Mouse (Mus musculus): Measurements from ENCODE around the gene Flywch1.
"Not testable (repeated sequence)": the region's sequence is repeated elsewhere in the genome, so short reads cannot be mapped to it uniquely, and the experiment has no call there.

Flywch1 gene

DNA sequence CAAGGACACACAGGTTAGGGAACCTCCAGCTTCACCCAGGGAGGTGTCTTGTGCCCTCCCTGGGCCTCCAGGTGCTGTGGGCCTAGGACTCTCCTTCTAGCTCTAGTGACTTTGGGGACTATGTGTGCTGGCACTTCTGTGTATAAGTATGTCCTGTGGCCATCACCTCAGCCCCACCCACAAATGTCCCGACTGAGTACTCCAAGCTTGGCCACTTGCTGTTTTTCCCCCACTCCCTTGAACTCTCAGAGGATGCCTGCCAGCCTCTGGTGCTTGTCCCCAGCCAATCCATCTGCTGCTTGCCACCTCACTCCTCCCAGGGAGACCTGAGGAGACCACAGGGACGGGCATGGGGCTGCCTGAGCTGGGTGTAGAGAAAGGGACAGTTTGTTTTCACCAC, 7.0 kb upstream of the Flywch1 start:
- DNase-seq (ENCODE audit: low spot score): no peak

DNA sequence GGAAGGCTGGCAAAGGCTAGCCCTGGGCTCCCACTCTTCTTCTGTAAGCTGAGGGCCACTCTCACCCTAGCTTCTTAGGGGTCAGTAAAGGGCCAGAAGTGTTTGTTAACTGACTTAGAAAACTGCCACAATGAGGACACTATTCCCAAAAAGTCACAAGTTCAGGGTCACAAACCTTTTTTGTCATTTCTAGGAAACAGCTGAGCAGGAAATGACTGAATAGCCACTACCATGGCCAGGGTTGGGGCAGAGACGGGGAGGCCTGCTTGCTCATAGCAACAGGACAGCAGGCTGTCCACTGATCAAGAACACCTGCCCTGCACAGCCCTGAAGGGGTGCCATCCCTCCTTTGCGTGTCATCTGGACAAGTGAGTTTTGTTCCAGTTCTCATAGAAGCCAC, 5.7 kb upstream of the Flywch1 start:
- DNase-seq (ENCODE audit: low spot score): no peak

DNA sequence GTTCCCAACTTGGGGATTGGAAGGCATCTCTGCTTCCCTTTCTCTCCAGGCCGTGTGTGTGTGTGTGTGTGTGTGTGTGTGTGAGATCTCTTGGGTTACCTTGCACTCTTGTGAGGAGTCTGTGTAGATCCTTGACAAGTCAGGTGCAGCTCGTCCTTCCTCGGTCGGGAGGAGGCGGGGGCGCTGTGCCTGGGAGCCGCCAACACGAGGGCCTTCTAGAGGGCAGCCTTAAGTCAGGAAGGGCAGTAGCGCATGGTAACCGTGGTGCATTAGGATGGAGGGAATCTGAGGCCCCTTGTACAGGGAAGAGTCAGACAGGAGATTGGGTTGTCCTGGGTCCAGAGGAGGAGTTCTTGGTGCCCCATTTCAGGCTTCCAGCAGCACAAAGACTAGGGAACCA, 4.8 kb upstream of the Flywch1 start:
- DNase-seq (ENCODE audit: low spot score): no peak

DNA sequence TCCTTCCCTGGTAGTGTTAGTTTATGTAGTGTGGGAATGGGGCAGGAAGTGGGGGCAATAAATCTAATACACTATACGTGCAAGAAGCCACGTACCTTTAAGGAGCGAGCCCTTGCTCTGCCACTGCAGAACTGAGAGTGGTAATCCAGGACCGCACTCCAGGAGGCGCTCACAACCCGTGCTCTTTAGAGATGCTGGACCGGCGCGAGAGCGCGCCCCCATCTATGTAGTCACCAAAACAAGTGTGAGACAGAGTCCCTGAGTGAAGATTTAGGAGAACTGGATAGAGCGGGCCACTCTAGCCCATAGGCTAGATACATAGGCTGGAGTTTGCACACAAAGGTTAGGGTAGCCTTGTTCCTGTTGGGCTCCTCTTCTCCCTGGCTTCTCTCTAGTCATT, 2.7 kb upstream of the Flywch1 start:
- no peak for DNase-seq (ENCODE audit: low spot score)

DNA sequence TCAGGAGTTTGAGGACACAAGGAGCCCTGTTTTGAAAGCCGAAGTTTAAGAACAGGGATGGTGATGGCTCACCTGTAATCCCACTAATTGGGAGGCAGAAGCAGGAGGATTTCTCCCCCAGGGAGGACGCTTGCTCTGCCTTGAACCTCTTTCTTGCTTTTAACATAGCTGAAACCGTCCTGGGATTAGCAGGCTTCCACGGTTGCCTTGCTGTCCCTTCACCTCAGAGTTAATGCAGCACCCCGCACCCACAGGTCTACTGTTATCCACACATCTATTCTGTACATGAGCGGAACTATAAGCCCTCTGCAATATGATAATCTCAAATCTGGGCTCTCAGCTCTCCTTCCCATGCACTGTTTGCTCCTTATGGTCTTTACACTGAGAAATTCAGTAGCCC, 2.3 kb upstream of the Flywch1 start:
- no peak for DNase-seq (ENCODE audit: low spot score)

DNA sequence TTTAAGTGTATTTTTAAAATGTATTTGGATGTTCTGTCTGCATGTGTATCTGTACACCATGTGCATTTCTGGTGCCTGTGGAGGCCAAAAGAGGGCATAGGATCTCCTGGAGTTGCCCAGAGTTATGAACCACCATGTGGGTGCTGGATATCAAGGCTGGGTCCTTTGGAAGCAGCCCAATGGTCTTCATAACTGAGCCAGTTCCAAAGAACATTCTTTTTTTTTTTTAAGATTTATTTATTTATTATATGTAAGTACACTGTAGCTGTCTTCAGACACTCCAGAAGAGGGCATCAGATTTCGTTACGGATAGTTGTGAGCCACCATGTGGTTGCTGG, 786 bp upstream of the Flywch1 start:
- not testable (repeated sequence) for DNase-seq (ENCODE audit: low spot score)

DNA sequence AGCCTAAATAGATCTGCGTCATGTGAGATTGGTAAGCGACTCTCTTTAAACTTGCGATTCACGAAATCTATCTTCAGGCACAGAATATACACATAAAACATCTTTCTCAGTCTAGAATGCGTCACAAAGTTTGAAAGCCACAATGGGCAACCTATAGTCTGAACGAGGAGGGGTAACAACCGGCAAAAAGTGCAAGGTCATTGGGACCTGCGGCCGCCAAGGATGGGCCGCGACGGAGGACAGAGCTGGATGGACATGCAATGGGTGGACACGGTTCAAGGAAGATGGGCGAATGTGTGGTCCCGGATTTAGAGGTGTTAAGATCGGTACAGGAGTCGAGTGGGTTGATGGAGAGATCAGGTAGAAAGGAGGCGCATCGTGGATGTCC, 512 bp downstream of the Flywch1 start:
- peak; percentile 41 for DNase-seq (ENCODE audit: low spot score)

DNA sequence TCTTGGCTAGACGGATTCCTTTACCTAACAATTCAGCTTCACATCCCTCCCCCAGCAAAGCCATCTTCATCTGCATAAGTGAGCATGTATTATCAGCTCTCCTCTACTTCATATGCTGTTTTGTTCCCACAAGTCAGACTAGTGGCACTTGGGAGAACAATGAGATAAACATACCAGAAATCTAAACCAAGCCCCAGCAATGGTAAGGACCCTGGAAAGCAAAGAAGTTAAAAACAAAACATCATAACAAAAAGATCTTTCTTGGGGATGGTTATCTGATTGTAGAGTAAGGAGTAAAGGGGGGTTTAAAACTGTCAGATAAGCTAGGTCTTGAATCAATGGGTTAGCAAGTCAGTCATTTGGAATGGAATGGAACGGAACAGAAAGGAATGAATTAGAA, 909 bp downstream of the Flywch1 start:
- DNase-seq (ENCODE audit: low spot score): peak; percentile 24

DNA sequence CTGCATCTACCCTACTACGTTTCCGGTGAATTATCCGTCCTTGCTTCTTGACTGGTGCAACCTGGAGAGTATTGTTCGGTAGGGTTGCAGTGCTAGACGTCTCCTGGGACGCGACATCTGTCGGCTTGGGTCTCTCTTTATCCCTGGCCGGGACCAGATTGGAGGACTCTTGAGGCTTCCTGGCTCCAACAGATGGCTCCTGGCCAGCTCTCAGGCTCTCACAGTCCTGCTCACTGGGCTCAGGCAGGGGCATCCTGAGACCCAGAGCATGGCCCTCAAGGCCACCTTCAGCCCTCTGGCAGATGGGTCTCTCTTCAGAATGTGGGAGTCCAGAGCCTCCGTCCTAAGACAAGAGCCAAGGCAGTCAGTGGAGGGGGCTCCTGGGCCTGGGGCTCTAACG, 8.4 kb downstream of the Flywch1 start:
- no peak for DNase-seq (ENCODE audit: low spot score)

DNA sequence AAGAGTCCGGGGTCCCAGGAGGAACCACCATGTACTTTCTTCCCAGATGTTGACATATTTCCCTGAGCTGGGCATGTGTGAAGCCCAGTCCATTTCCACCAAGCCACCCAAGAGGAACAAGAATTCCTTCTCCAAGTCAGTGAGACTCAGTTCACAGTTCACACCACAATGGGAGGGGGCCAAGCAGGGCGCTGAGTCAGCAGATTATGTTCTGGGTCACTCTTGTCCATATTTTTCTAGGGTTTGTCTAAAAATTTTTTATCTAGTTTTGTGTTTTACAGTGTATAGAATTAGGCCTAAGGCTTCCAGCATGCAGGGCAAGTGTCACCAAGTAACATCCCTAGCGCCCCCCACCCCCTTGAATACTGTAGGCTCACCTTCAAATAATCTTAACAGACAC, 10.2 kb downstream of the Flywch1 start:
- no peak for DNase-seq (ENCODE audit: low spot score)

DNA sequence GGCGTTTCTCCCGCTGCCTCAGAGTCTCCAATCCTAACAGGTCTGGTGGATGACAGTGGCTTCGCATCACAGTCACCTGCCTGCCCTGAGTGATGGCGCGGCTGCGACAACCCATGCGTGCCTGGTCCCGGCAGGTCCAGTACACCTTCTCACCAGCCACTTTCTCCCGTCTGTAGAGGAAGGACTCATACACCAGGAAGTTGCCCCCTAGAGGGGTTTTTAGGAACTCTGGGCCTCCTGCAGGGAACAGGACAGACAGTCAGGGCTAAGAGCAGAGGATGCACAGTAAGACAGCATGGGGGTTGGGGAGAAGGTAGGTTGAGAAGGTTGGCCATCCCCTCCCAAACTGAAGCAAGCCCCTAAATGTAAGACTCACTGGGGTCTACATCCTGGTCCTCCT, 11.2 kb downstream of the Flywch1 start:
- DNase-seq (ENCODE audit: low spot score): no peak

DNA sequence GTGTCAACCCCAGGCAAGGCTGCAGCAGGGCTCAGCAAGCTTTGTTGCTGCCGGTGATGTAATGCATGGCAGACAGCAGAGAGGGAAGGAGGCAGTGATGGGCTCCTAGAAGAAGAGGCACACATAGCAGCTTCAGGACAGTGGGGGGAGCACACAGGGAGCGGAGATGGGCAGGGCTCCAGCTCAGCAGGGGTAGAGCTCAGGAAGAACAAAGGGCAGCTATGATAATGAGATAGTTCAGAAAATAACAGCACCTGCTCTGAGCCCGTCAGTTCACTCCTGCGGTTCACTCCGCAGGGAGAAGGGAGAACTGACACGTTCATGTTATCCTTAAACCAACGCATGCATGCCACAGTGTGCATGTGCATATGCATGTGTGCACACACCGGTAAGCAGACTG, 12.6 kb downstream of the Flywch1 start:
- DNase-seq (ENCODE audit: low spot score): no peak

DNA sequence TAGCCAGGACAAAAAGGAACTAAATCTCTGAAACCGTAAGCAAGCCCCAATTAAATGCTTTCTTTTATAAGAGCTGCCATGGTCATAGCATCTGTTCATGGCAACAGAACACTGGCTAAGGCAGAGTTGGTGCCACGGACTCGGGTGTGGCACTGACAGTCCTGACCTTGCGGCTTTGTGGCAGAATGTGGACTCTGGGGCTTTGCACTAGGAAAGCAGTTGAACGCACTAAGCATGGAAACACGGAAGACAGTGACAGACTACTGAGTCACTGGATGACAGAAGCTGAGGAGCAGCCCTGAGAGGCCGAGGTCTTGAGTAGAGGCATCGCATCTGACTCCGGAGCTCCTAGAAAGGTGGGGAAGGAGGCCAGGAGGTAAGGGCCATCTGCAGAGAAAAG, 13.8 kb downstream of the Flywch1 start:
- DNase-seq (ENCODE audit: low spot score): no peak

DNA sequence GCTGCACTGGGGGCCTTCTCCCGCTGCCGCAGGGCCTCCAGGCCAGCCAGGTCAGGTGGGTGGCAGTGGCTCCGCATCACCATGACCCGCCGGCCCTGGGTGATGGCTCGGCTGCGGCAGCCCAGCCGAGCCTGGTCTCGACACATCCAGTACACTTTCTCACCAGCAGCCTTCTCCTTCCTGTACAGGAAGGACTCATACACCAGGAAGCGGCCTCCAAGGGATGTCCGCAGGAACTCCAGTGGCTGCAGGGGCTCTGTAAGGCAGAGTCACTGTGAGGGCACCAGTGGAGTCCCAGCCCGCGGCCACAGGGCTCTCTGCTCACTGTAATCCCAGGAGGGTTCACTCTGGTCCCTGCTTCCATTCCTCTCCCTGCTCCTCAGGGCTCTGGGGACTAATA, 15.7 kb downstream of the Flywch1 start:
- DNase-seq (ENCODE audit: low spot score): no peak

DNA sequence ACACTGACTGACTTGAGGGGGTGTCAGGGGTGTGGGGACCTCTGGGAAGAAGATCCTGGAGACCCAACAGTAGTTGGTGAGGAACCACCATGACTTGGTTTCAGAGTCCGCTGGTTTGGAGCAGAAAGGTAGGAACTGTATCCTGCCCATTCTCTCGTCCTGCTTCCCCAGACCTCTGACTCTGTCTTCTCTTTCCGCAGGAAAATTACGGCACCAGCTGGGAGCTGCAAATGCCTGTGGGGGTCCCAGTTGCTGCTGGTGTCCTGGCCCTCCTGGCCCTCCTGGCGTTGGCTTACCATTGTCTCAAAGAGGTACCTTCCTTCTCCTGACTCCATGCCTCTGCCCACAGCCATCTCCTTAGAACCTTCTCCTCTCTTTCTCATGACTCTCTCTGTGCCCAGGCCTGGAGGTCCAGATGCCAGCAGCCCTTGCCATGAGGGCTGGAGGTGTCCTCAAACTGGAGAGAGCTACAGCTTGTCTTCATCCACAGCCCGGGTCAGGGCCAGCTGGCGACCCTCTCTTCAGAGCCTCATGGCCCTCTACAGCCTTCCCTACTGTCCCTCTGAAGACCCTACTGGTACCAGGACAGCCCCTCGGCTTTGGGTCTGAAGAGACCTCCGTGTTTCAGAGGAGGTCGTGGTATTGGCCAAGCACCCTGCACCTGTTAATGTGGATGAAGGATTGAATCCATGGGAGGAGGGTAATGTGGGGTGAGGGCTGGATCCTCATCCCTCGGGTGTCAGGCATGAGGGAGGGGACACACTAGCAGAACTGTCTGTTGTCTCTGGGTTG, 21.8 kb downstream of the Flywch1 start:
- DNase-seq (ENCODE audit: low spot score): no peak

DNA sequence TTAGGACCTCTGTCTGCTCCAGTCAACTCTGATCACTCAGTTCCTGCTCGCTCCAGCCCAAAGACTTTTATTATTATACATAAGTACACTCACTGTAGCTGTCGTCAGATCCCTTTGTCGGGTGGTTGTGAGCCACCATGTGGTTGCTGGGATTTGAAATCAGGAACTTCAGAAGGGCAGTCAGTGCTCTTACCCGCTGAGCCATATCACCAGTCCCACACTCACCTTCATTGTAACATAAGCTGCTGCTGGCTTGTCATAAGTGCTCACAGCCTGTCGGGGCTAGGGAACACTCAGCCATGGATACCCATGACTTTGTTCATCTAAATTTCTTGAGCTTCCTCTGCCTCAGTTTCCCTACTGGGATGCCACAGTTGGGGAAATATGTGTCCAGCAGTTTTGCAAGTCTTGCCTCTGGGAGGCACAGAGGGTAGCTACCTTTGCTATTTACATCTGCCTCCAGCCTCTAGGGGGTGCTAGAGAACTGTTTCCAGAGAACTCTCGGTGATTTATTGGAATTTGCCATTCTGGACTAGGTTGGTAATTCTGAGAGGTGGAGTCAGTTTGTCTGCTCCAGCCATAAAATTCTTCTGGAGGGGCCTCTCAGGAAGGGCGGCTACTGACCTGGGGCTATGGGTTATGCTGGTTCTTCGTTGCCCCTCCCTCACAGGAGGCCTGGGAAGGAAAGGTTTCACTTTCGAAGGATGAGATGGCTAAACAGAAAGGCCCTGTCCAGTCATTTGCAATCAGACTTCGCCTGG, 22.6 kb downstream of the Flywch1 start:
- DNase-seq (ENCODE audit: low spot score): peak; percentile 94

DNA sequence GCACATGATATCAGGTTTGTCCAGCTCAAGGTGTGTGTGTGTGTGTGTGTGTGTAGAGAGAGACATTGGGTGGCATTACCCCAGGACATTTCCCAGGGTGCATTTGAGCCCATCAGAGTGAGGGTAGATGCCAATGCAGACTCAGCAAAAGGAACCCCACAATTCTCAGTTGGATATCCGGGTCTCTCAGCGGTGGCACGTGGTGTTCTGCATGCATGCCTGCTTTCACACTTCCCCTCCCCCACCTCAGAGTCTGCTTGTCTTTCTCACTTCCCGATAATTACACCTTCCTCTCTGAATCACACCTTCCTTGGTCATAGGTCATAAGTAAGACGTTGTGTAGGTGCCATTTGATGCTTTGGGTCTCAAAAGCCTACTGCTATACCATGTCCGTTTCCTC, 23.4 kb downstream of the Flywch1 start:
- no peak for DNase-seq (ENCODE audit: low spot score)

DNA sequence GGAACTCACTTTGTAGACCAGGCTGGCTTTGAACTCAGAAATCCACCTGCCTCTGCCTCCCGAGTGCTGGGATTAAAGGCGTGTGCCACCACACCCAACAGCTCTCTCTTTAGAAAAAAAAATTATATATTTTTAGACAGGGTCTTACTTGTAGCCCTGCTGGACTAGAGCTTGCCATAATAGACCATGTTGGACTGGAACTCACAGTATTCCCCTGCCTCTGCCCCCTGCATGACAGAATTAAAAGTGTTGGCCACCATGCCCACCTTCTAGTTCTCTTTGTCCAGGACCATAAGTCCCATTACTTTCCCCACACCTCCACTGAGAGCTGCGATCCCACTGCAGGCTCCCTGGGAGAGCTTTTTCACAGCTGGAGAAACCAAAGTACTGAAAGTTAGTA, 23.9 kb downstream of the Flywch1 start:
- DNase-seq (ENCODE audit: low spot score): no peak

DNA sequence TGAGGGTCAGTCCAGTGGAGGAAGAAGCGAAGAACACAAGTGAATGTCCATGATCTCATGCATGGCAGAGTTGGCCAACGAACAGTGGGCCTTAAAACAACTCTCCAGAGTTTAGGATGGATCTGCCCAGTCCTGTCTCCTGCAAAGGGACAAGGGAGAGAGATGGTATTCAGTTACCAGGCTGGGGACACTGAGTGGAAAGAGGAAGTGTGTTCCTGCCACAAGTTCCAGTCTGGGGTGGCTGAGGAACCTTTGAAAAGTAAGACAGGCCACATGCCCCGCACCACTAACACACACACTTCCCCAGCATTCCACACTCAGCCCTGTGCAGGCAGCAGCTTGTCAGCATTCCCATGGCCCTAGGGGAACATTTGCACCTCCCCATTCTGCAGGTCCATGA, 24.6 kb downstream of the Flywch1 start:
- DNase-seq (ENCODE audit: low spot score): no peak

DNA sequence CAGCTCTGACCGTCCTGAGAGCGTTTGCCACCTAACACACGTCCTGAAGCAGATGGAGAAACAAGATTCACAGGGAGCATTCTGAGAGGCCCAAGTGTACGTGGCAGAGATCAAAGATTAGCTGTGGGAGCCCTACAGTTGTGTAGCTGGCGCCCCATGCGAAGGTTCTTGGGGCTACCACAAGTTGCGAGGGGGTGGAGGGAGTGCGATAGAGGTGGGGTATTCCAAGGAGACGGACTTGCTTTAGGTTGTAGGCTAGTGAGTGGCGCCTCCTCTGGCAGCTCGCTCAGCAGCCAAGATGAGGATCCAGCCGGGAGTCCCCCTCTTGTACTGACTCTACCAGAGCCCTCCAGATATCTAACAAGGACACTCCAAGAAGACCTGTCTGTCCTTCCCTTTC, 25.1 kb downstream of the Flywch1 start:
- no peak for DNase-seq (ENCODE audit: low spot score)

DNA sequence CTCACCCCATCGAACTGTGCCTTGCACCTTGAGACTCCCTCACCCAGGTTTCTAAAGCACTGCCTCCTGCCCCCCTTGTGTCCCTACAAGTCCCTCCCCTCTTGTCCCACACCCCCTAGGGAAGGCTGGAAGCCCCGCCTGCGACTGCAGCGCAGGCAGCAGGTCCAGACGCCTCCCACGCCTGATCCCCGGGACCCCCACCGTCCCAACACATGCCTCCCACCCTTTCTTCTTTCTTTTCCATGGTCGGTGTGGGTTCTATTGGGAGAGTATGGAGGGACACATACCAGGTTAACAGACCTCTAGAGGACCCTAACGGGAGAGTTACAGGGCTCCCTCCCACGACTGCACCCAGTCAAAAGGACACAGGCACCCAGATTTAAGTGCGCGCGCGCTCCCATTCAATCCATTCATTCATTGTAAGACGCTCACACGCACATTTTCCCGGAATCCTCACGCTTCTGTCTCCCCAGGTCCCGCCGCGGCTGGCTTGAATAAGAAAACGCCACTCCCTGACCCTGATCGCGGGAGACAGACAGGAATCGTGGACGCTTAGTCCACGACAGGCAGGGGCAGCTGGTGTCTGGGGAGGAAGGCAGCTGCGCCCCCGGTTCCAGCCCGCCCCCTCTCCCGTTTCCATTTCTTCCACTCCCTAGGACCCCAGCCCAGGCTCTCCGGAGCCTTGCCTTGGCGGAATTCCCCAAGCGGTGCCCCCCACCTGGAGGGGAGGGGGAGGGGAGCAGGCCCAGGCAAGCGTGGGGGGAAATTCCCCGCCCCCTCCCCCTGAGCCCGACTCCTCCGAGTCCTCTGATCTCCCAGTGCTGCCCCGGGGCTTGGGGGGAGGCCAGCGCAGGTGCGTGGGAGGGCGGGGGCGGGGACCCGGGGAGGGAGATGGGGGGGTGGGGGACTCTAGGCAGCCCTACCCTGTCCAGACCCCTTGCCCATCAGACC, 25.8 kb downstream of the Flywch1 start, which contains the start of gene Kremen2:
Kremen2 (minus strand) TSS at position 533 of the 951 bp plus-strand sequence.
- DNase-seq (ENCODE audit: low spot score): no peak

DNA sequence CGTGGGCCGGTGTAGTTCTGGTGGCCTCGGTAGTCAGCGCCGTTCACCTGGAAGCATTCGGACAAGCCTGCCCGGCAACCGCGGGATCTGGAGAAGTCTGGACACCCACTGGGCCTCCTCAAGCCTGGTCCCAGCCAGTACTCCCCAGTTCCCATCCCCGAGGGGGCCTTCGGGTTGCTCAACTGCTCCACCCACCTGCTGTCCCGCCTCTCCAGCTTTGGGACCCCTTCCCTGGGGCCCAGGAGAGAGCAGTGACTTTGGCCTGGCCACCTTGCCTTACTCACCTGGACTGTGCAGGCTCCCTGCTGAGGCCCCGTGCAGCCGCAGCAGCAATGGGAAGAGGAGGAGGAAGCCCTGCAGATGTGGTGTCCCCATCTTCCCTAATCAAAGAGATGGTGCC, 26.8 kb downstream of the Flywch1 start:
- DNase-seq (ENCODE audit: low spot score): no peak

DNA sequence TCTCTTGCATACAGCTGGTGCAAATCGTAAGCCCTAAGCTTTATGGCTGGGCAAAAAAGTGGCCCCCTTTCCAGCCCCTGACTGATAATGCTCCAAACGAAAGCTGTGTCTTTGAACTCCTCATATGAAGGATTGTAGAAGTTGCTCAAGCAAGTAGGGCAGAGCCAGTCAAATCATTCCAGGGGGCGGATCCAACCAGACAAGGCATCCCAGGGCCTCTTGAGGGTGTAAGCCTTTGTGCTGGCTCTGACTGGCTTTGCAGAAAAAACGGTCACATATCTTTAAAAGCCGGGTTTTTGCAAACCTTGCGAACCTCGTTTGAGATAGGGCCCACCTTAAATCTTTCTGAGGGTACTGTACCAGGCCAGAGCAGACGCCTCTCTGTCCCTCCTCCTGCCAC, 27.3 kb downstream of the Flywch1 start:
- peak; percentile 63 for DNase-seq (ENCODE audit: low spot score)
